Mouse (Mus musculus): ENCODE measurements around the gene Zfp280d. TPM values are rescaled to one million over a fixed set of nuclear protein-coding genes. Genes with fewer than 3 reads are reported as not detected.

Zfp280d gene
- polyA plus RNA-seq, 1 experiment = 4.7 TPM

GRCm38 (mm10) chr9:72409381-72410225, 134.9 kb downstream of the Zfp280d start:
- TF ChIP-seq MYOG (IDR thresholded peaks at IDR 0.05; ENCODE audit: control insufficient read depth, extremely low read depth, insufficient read length) (no peak), MYOD1 (IDR thresholded peaks at IDR 0.05; ENCODE audit: control insufficient read depth, insufficient read length, low read depth) (no peak), CTCF (IDR thresholded peaks at IDR 0.05; ENCODE audit: control insufficient read depth, insufficient read depth, insufficient read length) (no peak), MAX (IDR thresholded peaks at IDR 0.05) (no peak), USF1 (IDR thresholded peaks at IDR 0.05; ENCODE audit: low read depth) (no peak), CEBPB (IDR thresholded peaks at IDR 0.05; ENCODE audit: low read depth) (no peak), FOSL1 (IDR thresholded peaks at IDR 0.05; ENCODE audit: insufficient read depth, low read length, poor library complexity, severe bottlenecking) (no peak)
- Histone ChIP-seq H3K36me3 (ENCODE audit: control insufficient read depth, insufficient read depth) (no peaks in the 10 kb centered on the region), H3ac (ENCODE audit: control insufficient read depth, insufficient read length, low read depth) (no peak overlapping the region), H3K79me2 (ENCODE audit: control insufficient read depth, insufficient read depth) (no peaks in the 10 kb centered on the region), H3K79me3 (ENCODE audit: low read depth) (no peaks in the 10 kb centered on the region), H3K27me3 (ENCODE audit: control insufficient read depth, insufficient read depth, insufficient read length) (no peaks in the 10 kb centered on the region), H3K4me3 (ENCODE audit: insufficient read depth, poor library complexity, severe bottlenecking) (no peak overlapping the region)

DNA sequence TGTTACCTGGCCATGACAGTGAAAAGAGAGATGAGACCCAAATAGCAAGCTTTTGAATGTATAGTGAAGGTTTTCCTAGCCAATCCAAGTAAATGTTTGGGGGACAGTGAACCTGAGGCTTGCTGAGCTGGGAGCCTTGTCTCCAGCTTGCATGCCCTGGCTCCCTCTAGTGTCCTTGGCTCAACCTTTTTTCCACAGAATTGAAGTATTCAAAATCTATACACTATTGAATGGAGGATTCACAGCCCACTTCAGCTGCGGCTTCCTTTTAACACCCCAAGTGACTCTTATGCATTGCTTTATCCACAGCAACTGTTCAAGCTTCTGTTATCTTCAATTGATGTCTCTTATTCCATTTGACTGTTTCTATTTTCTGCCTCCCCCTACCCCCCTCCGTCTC, 137.1 kb downstream of the Zfp280d start:
- Histone ChIP-seq H3K4me3 (ENCODE audit: insufficient read depth, poor library complexity, severe bottlenecking) (no peak overlapping the region), H3K79me2 (ENCODE audit: control insufficient read depth, insufficient read depth) (no peaks in the 10 kb centered on the region), H3K36me3 (ENCODE audit: control insufficient read depth, insufficient read depth) (no peaks in the 10 kb centered on the region), H3K79me3 (ENCODE audit: low read depth) (no peaks in the 10 kb centered on the region), H3K27me3 (ENCODE audit: control insufficient read depth, insufficient read depth, insufficient read length) (no peaks in the 10 kb centered on the region), H3ac (ENCODE audit: control insufficient read depth, insufficient read length, low read depth) (no peak overlapping the region)
- TF ChIP-seq CTCF (IDR thresholded peaks at IDR 0.05; ENCODE audit: control insufficient read depth, insufficient read depth, insufficient read length) = peak; percentile 18
- no peak for TF ChIP-seq FOSL1 (IDR thresholded peaks at IDR 0.05; ENCODE audit: insufficient read depth, low read length, poor library complexity, severe bottlenecking)

Other genes with a start within 250 kb of the Zfp280d start
- gene Tcf12, start 163.0 kb upstream of the Zfp280d start, polyA plus RNA-seq (2012; fragmentation: generic; extraction: Trizol) = 26.2 TPM
- 2.5 TPM for gene Mns1, start 163.2 kb downstream of the Zfp280d start, polyA plus RNA-seq (2012; fragmentation: generic; extraction: Trizol)
- gene Tex9, start 217.4 kb downstream of the Zfp280d start, polyA plus RNA-seq (2012; fragmentation: generic; extraction: Trizol) = 4.6 TPM